Mouse (Mus musculus): Measurements from ENCODE around the gene Klf2. TPM values are rescaled to one million over a fixed set of nuclear protein-coding genes. Genes with fewer than 3 reads are reported as not detected.
A peak's percentile ranks its signal among the peaks of the same experiment; 100 is the strongest.

Klf2 gene
- total RNA-seq (2021) = 10 to 100 TPM; 48.0 to 99.9 TPM
- long read RNA-seq, experiment 1, transcript Klf2-201 (3 exons, 1,847 nt) = major isoform, 152 of 202 reads
- long read RNA-seq, experiment 1, partial matches to known transcripts = 46 of 202 reads
- long read RNA-seq, experiment 1, other reads (novel, unspliced or antisense) = 4 of 202 reads
- long read RNA-seq, experiment 2, transcript Klf2-201 (3 exons, 1,847 nt) = major isoform, 44 of 53 reads
- long read RNA-seq, experiment 2, partial matches to known transcripts = 5 of 53 reads
- long read RNA-seq, experiment 2, other reads (novel, unspliced or antisense) = 4 of 53 reads

GRCm38 (mm10) chr8:72318801-72319322 is at the start of gene Klf2:
TSS of gene Klf2 (plus strand) at chr8:72319033.
- peak; percentile 99 for DNase-seq

- no peak for DNase-seq
These were observed 48.2 kb upstream of the Klf2 start for GRCm38 (mm10) chr8:72270606-72271005.

GRCm38 (mm10) chr8:72271051-72271660 is 47.7 kb upstream of the Klf2 start:
- no peak for DNase-seq

- DNase-seq = no peak
These were observed 47.1 kb upstream of the Klf2 start for GRCm38 (mm10) chr8:72271691-72272090.

DNA sequence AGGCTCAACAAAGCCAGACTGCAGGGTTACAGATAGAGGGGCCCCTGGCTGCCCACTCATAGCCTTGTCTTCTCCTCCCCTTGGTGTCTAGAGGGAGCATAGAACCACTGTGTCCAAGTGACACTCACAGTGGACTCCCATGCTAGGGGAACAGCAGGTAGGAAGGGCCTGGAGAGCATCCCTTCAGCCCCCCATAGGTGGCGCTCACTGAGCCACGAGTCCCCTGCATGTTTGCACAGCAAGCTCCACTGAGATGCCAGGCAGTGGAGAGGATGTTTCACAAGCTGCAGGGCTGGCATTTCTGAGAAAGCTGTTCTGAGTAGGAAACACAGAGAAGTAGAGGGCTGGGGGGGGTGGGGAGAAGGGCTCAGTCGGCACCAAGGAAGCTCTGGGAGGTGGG is 46.5 kb upstream of the Klf2 start:
- DNase-seq = peak; percentile 79

- no peak for DNase-seq
These were observed 45.6 kb upstream of the Klf2 start for GRCm38 (mm10) chr8:72273111-72273770.

DNA sequence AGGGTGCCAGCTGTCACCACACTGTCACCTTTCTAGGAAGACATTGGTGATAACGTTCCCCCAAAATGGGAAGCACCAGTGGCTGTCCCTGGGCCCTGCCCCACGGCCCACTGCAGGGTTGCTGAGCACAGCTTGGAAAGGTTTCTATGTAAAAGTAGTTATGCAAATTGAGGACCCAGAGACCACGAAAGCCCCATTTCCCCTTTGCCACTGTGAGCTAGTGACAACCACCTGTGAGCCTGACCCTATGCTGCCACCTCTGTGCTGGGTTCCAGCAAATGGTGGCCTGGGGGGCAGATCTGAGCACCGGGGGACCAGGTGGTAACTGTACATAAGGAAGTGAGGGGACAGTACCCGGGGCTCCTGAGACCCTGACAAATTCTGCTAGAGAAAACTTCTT is 45.0 kb upstream of the Klf2 start:
- no peak for DNase-seq

DNA sequence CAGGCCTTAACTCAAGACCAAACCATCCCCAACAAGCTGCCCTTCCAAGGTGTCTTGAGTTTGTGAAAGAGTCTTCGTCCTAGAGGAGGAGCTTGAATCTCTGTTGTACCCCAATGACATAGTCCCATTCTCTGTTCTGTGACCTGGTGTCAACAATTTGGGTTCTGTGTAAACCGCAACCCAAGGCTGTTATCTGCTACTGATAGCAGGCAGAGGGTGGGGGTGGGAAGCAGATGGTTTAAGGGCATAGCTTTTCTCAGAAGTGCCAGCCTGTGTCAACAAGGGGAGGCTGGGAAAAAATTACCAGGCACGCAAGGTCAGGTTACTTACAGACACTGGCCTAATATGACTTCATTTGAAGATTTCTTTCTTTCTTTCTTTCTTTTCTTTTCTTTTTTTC is 41.6 kb upstream of the Klf2 start:
- no peak for DNase-seq

DNA sequence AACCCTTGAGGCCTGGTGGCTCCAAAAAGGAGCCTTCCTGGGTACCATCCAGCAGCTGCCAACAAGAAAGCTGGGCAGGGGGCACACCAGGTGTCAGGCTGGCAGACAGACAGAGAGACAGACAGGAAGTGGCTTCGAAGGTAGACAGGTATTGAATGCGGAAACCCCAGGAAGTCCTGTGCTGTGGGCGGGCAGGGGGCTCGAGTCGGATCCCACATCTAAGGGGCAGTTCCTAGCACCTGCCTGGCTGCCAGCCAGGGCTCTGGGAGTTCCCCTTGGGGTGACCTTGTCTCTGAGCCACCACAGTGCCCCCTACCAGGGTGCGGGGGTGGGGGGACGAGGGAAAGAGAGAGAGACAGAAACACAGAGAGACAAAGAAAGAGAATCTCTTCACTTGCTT is 39.7 kb upstream of the Klf2 start:
- DNase-seq = no peak

DNA sequence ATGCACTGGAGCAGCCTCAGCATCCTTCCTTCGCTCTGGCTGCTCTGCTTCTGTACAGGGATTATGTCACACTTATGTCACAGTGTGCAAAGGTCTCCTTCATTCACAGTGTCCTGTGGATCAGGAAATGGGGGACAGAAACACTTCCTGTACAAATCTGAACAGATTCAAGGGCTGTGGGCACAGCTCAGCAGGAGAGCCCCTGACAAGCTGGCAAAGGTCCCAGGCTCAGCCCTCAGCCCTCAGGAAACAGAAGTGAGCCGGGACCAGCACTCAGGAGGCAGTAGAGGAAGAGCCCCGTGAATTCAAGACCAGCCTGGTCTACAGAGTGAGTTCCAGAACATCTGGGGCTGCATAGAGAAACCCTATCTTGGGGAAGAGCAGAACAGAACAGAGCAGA is 37.2 kb upstream of the Klf2 start:
- DNase-seq = peak; percentile 57

GRCm38 (mm10) chr8:72285285-72285684 is 33.5 kb upstream of the Klf2 start:
- no peak for DNase-seq

DNA sequence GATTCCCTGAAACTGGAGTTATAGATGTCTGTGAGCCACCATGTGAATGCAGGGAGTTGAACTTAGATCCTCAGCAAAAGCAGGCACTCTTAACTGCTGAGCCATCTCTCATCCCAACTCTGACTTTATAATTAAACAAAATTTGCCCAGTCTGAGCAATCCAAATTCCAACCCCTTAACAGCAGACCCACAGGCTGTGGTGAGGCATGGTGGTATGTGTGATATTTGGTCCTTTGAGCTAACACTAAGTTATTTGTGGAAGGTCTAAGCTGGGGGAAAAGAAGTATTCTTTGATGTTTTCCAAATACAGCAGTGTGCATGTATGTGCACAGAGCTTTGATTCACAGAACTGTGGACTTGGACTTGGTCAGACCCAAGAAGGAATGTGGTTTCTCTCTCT is 29.8 kb upstream of the Klf2 start:
- DNase-seq = no peak

GRCm38 (mm10) chr8:72291104-72291503 is 27.7 kb upstream of the Klf2 start:
- no peak for DNase-seq

- DNase-seq = no peak
These were observed 25.5 kb upstream of the Klf2 start for GRCm38 (mm10) chr8:72293309-72293708.

DNA sequence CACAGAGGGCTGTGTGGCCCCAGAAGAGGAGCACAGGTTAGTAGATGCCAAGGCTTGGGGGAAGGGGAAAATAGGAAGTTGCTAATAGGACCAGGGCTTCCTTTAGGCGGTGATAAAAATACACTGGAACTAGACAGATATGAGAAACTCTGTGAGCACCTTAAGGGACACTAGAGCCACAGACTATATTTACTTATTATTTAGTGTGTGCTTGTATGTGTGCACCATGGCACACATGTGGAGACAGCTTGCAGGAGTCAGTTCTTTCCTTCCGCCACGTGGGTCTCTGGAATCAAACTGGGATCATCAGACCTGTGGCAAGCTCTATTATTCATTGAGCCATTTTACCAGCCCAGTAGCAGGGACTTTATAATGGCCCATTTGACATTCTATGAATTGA is 23.7 kb upstream of the Klf2 start:
- no peak for DNase-seq

GRCm38 (mm10) chr8:72295679-72296078 is 23.2 kb upstream of the Klf2 start:
- peak; percentile 86 for DNase-seq

DNA sequence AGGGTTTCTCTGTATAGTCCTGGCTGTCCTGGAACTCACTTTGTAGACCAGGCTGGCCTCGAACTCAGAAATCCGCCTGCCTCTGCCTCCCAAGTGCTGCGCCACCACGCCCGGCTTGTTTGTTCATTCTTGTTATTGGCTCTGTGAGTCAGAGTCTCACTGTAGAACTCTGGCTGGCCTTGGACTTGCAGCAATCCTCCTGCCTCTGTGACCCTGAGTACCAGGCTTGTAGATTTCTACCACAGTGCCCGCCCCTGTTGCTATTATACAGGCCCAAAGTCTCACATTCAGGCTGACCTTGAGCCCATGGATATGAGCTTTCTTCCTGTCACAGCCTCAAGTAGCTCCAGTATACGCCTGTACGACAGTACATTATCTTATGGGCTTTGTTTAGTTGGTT is 22.3 kb upstream of the Klf2 start:
- DNase-seq = no peak

DNA sequence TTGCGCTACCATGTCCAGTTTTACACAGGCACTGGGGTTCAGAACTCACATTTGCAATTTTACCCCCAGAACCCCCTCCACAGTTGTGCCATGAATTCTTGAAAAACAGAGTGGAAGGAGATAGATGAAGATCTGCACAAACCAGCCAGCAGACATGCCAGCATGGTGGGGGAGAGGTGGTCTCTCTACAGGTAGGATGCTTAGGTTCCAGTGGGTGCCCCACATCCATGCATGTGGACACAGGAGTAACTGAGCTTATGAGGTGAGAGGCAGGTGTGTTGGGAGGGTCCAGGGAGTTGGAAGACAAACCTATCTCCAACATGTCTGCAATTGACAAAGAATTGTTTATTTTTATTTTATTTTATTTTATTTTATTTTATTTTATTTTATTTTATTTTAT is 19.9 kb upstream of the Klf2 start:
- no peak for DNase-seq

DNA sequence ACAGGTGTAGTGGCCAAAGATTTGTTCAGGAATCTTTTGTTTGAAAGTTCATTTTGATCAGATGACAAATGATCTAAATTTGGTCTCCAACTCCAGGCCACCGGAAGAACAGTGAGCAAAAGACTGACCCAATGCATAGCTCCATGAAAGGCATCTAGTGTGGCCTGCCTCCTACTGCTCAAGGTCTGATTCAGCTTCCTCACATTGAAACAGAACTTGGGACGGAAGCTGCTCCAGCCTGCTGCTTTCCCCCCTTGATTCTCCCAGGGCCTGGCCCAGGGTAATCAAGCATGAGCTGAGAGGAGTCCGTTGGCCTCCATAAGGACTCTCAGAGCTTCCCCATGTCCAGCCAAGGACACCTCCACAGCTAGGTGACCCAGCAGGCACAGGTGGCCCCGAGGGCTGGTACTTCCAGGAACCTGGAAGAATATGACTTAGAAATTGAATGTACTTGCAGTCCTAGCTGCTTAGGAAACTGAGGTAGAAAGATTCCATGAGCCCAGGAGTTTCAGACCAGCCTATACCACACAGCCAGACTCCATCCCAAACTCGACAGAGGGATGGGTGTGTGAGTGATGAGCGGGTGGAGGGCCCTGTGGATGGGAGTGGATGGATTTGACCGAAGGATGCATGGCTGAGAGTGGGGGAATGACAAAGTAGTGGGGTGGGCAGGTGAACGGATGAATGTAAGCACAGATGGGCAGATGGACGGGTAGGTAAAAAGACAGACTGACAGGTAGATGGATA is 18.0 kb upstream of the Klf2 start:
- no peak for DNase-seq

- DNase-seq = no peak
These were observed 17.3 kb upstream of the Klf2 start for GRCm38 (mm10) chr8:72301497-72301896.

GRCm38 (mm10) chr8:72302986-72303612 is 15.7 kb upstream of the Klf2 start:
- DNase-seq = peak; percentile 31

DNA sequence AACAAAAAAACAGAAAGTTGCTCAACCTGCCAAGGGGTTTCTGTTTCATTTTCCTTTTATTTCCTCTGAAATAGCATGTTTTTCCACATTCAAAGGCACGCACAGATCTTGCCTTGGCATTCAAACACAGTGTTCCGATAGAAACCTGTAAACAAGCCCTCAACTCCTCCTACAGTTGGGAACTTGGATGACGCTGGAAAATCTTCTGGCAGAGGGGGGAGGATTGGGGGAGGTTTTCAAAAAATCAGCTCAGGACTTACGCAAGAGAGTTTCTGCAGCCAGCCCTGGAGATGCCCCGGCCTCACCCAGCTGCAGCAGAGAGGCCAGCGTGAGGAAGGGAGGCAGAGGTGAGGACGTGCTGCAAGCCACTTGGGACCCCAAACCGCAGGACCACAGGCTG is 15.2 kb upstream of the Klf2 start:
- DNase-seq = peak; percentile 82
